Mouse (Mus musculus) left cerebral cortex, adult 8-10 months (tissue): ENCODE data around the gene Ccdc120. TPM values are rescaled to one million over a fixed set of nuclear protein-coding genes. Genes with fewer than 3 reads are reported as not detected.
A peak's percentile ranks its signal among the peaks of the same experiment; 100 is the strongest.
"Not testable (repeated sequence)": the region's sequence is repeated elsewhere in the genome, so short reads cannot be mapped to it uniquely, and the experiment has no call there.

Experiments used
- DNase-seq, 2 experiments: peaks; one replicate each; pipeline ENCODE4 v3.0.0; 2022; ENCODE audit warnings: low spot score in 2 of 2
- total RNA-seq, 4 experiments: library from RNA; stranded (reverse); gene quantifications; 2 replicates each; pipeline ENCODE4 v1.2.4; 2022

Ccdc120 gene
- total RNA-seq, 4 experiments from 2014 or later = 15.7 to 26.0 (median 17.6) TPM

GRCm38 (mm10) chrX:7762137-7762920 lies 11.6 kb upstream of the Ccdc120 start, which contains the start of gene Tfe3:
Gene Tfe3, plus strand, starts transcription at chrX:7762560.
- peak; percentile 50 to 95 for DNase-seq

- DNase-seq = not testable (repeated sequence)
These were observed 2.9 kb upstream of the Ccdc120 start for GRCm38 (mm10) chrX:7753627-7754026.

- no peak for DNase-seq
These were observed 5.3 kb downstream of the Ccdc120 start for GRCm38 (mm10) chrX:7745429-7745828.

GRCm38 (mm10) chrX:7744940-7745339 lies 5.8 kb downstream of the Ccdc120 start:
- no peak for DNase-seq

- DNase-seq = no peak
These were observed 7.2 kb downstream of the Ccdc120 start for GRCm38 (mm10) chrX:7743470-7743869.

- DNase-seq = no peak
These were observed 9.6 kb downstream of the Ccdc120 start for GRCm38 (mm10) chrX:7741103-7741502.

- no peak for DNase-seq
These were observed 10.5 kb downstream of the Ccdc120 start for GRCm38 (mm10) chrX:7740082-7740819.

GRCm38 (mm10) chrX:7739336-7740081 lies 11.2 kb downstream of the Ccdc120 start:
- DNase-seq = peak in 1 of 2 experiments; percentile 41

GRCm38 (mm10) chrX:7733571-7734156 lies 17.0 kb downstream of the Ccdc120 start:
- peak in 1 of 2 experiments; percentile 58 for DNase-seq

GRCm38 (mm10) chrX:7728922-7729265 lies 21.8 kb downstream of the Ccdc120 start:
- no peak for DNase-seq

GRCm38 (mm10) chrX:7728215-7728921 lies 22.3 kb downstream of the Ccdc120 start, which contains the start of gene Praf2:
Gene Praf2, plus strand, starts transcription at chrX:7728439.
- DNase-seq = peak; percentile 66 to 82

- DNase-seq = no peak
These were observed 23.5 kb downstream of the Ccdc120 start for GRCm38 (mm10) chrX:7727176-7727575.

- DNase-seq = no peak
These were observed 24.9 kb downstream of the Ccdc120 start for GRCm38 (mm10) chrX:7725841-7726240.

- no peak for DNase-seq
These were observed 26.6 kb downstream of the Ccdc120 start for GRCm38 (mm10) chrX:7724135-7724534.

GRCm38 (mm10) chrX:7722691-7723090 lies 28.0 kb downstream of the Ccdc120 start:
- DNase-seq = no peak

GRCm38 (mm10) chrX:7722282-7722611 lies 28.5 kb downstream of the Ccdc120 start:
- no peak for DNase-seq

GRCm38 (mm10) chrX:7721514-7722281 lies 29.0 kb downstream of the Ccdc120 start, which contains the start of gene Gm45208:
Gene Gm45208, plus strand, starts transcription at chrX:7722245.
- DNase-seq = peak in 1 of 2 experiments; percentile 63

- not testable (repeated sequence) for DNase-seq
These were observed 34.6 kb downstream of the Ccdc120 start for GRCm38 (mm10) chrX:7716058-7716457.

GRCm38 (mm10) chrX:7714135-7714899 lies 36.4 kb downstream of the Ccdc120 start, which contains the start of gene Wdr45:
Gene Wdr45, plus strand, starts transcription at chrX:7714333.
- peak; percentile 78 to 95 for DNase-seq
